Mouse (Mus musculus): ENCODE results near the gene Dusp5. TPM values are rescaled to one million over a fixed set of nuclear protein-coding genes. Genes with fewer than 3 reads are reported as not detected.
A peak's percentile ranks its signal among the peaks of the same experiment; 100 is the strongest.

The Dusp5 gene
- polyA plus RNA-seq, 1 experiment from 2014 or later: 2.2 TPM

GRCm38 (mm10) chr19:53556841-53557240, 27.9 kb downstream of the Dusp5 start:
- peaks cover 2% of the 10 kb centered on the region; the same call in 1 of the 2 replicates for H3K4me1 ChIP-seq (ENCODE audit: control insufficient read depth, insufficient read depth, low read length)
- DNase-seq (ENCODE audit: low spot score) (no peak), ATAC-seq (ENCODE audit: low read depth) (no peak)
- H3K4me3 ChIP-seq (ENCODE audit: low read depth, low read length): peak overlapping the region; percentile 11
- no peaks in the 10 kb centered on the region for H3K27me3 ChIP-seq (replicated peaks; ENCODE audit: control insufficient read depth, insufficient read depth, low read length)
- H3K9me3 ChIP-seq (ENCODE audit: control insufficient read depth, low read length): no peaks in the 10 kb centered on the region
- 23% methylated on average over 6 of the region's 6 CpGs for WGBS
- no peaks in the 10 kb centered on the region for H3K36me3 ChIP-seq (ENCODE audit: control insufficient read depth, insufficient read depth, low read length)
- H3K9ac ChIP-seq (ENCODE audit: low read depth, low read length): peak overlapping the region; percentile 28; the same call in 1 of the 2 replicates
- peak overlapping the region; percentile 46 for H3K4me2 ChIP-seq (ENCODE audit: low read depth, low read length)
- H3K27ac ChIP-seq (replicated peaks; ENCODE audit: low read depth, low read length): no peak overlapping the region

- Histone ChIP-seq H3K27ac (replicated peaks; ENCODE audit: low read depth, low read length) (no peak overlapping the region), H3K36me3 (ENCODE audit: control insufficient read depth, insufficient read depth, low read length) (no peaks in the 10 kb centered on the region), H3K9me3 (ENCODE audit: control insufficient read depth, low read length) (no peaks in the 10 kb centered on the region), H3K4me3 (ENCODE audit: low read depth, low read length) (peak overlapping the region; percentile 11), H3K27me3 (replicated peaks; ENCODE audit: control insufficient read depth, insufficient read depth, low read length) (no peaks in the 10 kb centered on the region), H3K4me2 (ENCODE audit: low read depth, low read length) (peak overlapping the region; percentile 46), H3K9ac (ENCODE audit: low read depth, low read length) (peak overlapping the region; percentile 28; the same call in 1 of the 2 replicates), H3K4me1 (ENCODE audit: control insufficient read depth, insufficient read depth, low read length) (peaks cover 2% of the 10 kb centered on the region; the same call in 1 of the 2 replicates)
- WGBS: 24% methylated on average over 20 of the region's 20 CpGs
- peak; percentile 75; the same call in 1 of the 2 replicates for ATAC-seq (ENCODE audit: low read depth)
- peak; percentile 45 for DNase-seq (ENCODE audit: low spot score)
Measured at GRCm38 (mm10) chr19:53557267-53557936, 28.5 kb downstream of the Dusp5 start.

GRCm38 (mm10) chr19:53560436-53560835, 31.5 kb downstream of the Dusp5 start:
- DNase-seq (ENCODE audit: low spot score): no peak
- Histone ChIP-seq H3K4me1 (ENCODE audit: control insufficient read depth, insufficient read depth, low read length) (peaks cover 2% of the 10 kb centered on the region; the same call in 1 of the 2 replicates), H3K27me3 (replicated peaks; ENCODE audit: control insufficient read depth, insufficient read depth, low read length) (no peaks in the 10 kb centered on the region), H3K4me3 (ENCODE audit: low read depth, low read length) (no peak overlapping the region), H3K9ac (ENCODE audit: low read depth, low read length) (no peak overlapping the region), H3K9me3 (ENCODE audit: control insufficient read depth, low read length) (no peaks in the 10 kb centered on the region), H3K27ac (replicated peaks; ENCODE audit: low read depth, low read length) (no peak overlapping the region), H3K4me2 (ENCODE audit: low read depth, low read length) (no peak overlapping the region), H3K36me3 (ENCODE audit: control insufficient read depth, insufficient read depth, low read length) (no peaks in the 10 kb centered on the region)
- 73% methylated on average over 3 of the region's 3 CpGs for WGBS
- ATAC-seq (ENCODE audit: low read depth): no peak

GRCm38 (mm10) chr19:53564174-53564573, 35.3 kb downstream of the Dusp5 start:
- DNase-seq (ENCODE audit: low spot score): no peak
- no peak overlapping the region for H3K4me3 ChIP-seq (ENCODE audit: low read depth, low read length)
- no peaks in the 10 kb centered on the region for H3K27me3 ChIP-seq (replicated peaks; ENCODE audit: control insufficient read depth, insufficient read depth, low read length)
- no peak overlapping the region for H3K27ac ChIP-seq (replicated peaks; ENCODE audit: low read depth, low read length)
- H3K4me2 ChIP-seq (ENCODE audit: low read depth, low read length): no peak overlapping the region
- H3K4me1 ChIP-seq (ENCODE audit: control insufficient read depth, insufficient read depth, low read length): no peaks in the 10 kb centered on the region
- ATAC-seq (ENCODE audit: low read depth): no peak
- no peaks in the 10 kb centered on the region for H3K9me3 ChIP-seq (ENCODE audit: control insufficient read depth, low read length)
- H3K9ac ChIP-seq (ENCODE audit: low read depth, low read length): no peak overlapping the region
- H3K36me3 ChIP-seq (ENCODE audit: control insufficient read depth, insufficient read depth, low read length): no peaks in the 10 kb centered on the region
- 43% methylated on average over 4 of the region's 4 CpGs for WGBS

- ATAC-seq (ENCODE audit: low read depth) (no peak), DNase-seq (ENCODE audit: low spot score) (no peak)
- H3K27ac ChIP-seq (replicated peaks; ENCODE audit: low read depth, low read length): no peak overlapping the region
- WGBS: 91% methylated on average over 14 of the region's 14 CpGs
- no peaks in the 10 kb centered on the region for H3K36me3 ChIP-seq (ENCODE audit: control insufficient read depth, insufficient read depth, low read length)
- H3K9me3 ChIP-seq (ENCODE audit: control insufficient read depth, low read length): no peaks in the 10 kb centered on the region
- H3K9ac ChIP-seq (ENCODE audit: low read depth, low read length): no peak overlapping the region
- no peaks in the 10 kb centered on the region for H3K4me1 ChIP-seq (ENCODE audit: control insufficient read depth, insufficient read depth, low read length)
- no peak overlapping the region for H3K4me2 ChIP-seq (ENCODE audit: low read depth, low read length)
- no peaks in the 10 kb centered on the region for H3K27me3 ChIP-seq (replicated peaks; ENCODE audit: control insufficient read depth, insufficient read depth, low read length)
- H3K4me3 ChIP-seq (ENCODE audit: low read depth, low read length): no peak overlapping the region
Measured at GRCm38 (mm10) chr19:53565565-53566277, 36.8 kb downstream of the Dusp5 start.

- Histone ChIP-seq H3K4me1 (ENCODE audit: control insufficient read depth, insufficient read depth, low read length) (no peaks in the 10 kb centered on the region; the same call in 1 of the 2 replicates), H3K27me3 (replicated peaks; ENCODE audit: control insufficient read depth, insufficient read depth, low read length) (no peaks in the 10 kb centered on the region), H3K9me3 (ENCODE audit: control insufficient read depth, low read length) (no peaks in the 10 kb centered on the region), H3K4me2 (ENCODE audit: low read depth, low read length) (peak overlapping the region; percentile 4; the same call in 1 of the 2 replicates), H3K4me3 (ENCODE audit: low read depth, low read length) (no peak overlapping the region), H3K9ac (ENCODE audit: low read depth, low read length) (no peak overlapping the region; the same call in 1 of the 2 replicates), H3K36me3 (ENCODE audit: control insufficient read depth, insufficient read depth, low read length) (no peaks in the 10 kb centered on the region), H3K27ac (replicated peaks; ENCODE audit: low read depth, low read length) (no peak overlapping the region)
- DNase-seq (ENCODE audit: low spot score): no peak
- 31% methylated on average over 11 of the region's 11 CpGs for WGBS
- ATAC-seq (ENCODE audit: low read depth): no peak
Measured at GRCm38 (mm10) chr19:53567864-53568263, 39.0 kb downstream of the Dusp5 start.

- Histone ChIP-seq H3K9me3 (ENCODE audit: control insufficient read depth, low read length) (no peaks in the 10 kb centered on the region), H3K4me3 (ENCODE audit: low read depth, low read length) (no peak overlapping the region), H3K9ac (ENCODE audit: low read depth, low read length) (no peak overlapping the region), H3K27ac (replicated peaks; ENCODE audit: low read depth, low read length) (no peak overlapping the region), H3K4me2 (ENCODE audit: low read depth, low read length) (no peak overlapping the region), H3K27me3 (replicated peaks; ENCODE audit: control insufficient read depth, insufficient read depth, low read length) (no peaks in the 10 kb centered on the region), H3K36me3 (ENCODE audit: control insufficient read depth, insufficient read depth, low read length) (no peaks in the 10 kb centered on the region), H3K4me1 (ENCODE audit: control insufficient read depth, insufficient read depth, low read length) (no peaks in the 10 kb centered on the region; the same call in 1 of the 2 replicates)
- DNase-seq (ENCODE audit: low spot score): no peak
- no peak for ATAC-seq (ENCODE audit: low read depth)
- WGBS: 65% methylated on average over 3 of the region's 3 CpGs
Measured at GRCm38 (mm10) chr19:53568553-53568952, 39.6 kb downstream of the Dusp5 start.

- H3K4me3 ChIP-seq (ENCODE audit: low read depth, low read length): no peak overlapping the region
- no peak overlapping the region for H3K9ac ChIP-seq (ENCODE audit: low read depth, low read length)
- H3K4me1 ChIP-seq (ENCODE audit: control insufficient read depth, insufficient read depth, low read length): no peaks in the 10 kb centered on the region; the same call in 1 of the 2 replicates
- no peaks in the 10 kb centered on the region for H3K27me3 ChIP-seq (replicated peaks; ENCODE audit: control insufficient read depth, insufficient read depth, low read length)
- WGBS: 81% methylated on average over 4 of the region's 4 CpGs
- no peak overlapping the region for H3K4me2 ChIP-seq (ENCODE audit: low read depth, low read length)
- DNase-seq (ENCODE audit: low spot score): no peak
- H3K36me3 ChIP-seq (ENCODE audit: control insufficient read depth, insufficient read depth, low read length): no peaks in the 10 kb centered on the region
- H3K27ac ChIP-seq (replicated peaks; ENCODE audit: low read depth, low read length): no peak overlapping the region
- no peaks in the 10 kb centered on the region for H3K9me3 ChIP-seq (ENCODE audit: control insufficient read depth, low read length)
- ATAC-seq (ENCODE audit: low read depth): no peak
Measured at GRCm38 (mm10) chr19:53571056-53571455, 42.1 kb downstream of the Dusp5 start.
